Mouse (Mus musculus) forebrain, embryonic 15.5 days (tissue): ENCODE results near the gene Dnhd1. TPM values are rescaled to one million over a fixed set of nuclear protein-coding genes. Genes with fewer than 3 reads are reported as not detected.

Experiments used
- ATAC-seq: fragments of 200-750 bp; cut with Nextera tagmentation; replicated peaks from 2 replicates; pipeline ENCODE4 v1.8.0; 2017; ENCODE audit warnings: mild to moderate bottlenecking, moderate TSS enrichment, moderate library complexity
- H3K27ac ChIP-seq: fragments of 300-500 bp; sonication (generic); replicated peaks from 2 replicates; pipeline ENCODE4 v1.5.1; 2015; ENCODE audit warnings: mild to moderate bottlenecking, inconsistent platforms
- H3K27me3 ChIP-seq: fragments of 300-500 bp; sonication (generic); 2 replicates; pipeline ENCODE4 v1.6.1; 2015; ENCODE audit warnings: inconsistent platforms
- H3K36me3 ChIP-seq: fragments of 300-500 bp; sonication (generic); 2 replicates; pipeline ENCODE4 v1.6.1; 2015; ENCODE audit warnings: mild to moderate bottlenecking, inconsistent platforms
- H3K4me1 ChIP-seq: fragments of 300-500 bp; sonication (generic); 2 replicates; pipeline ENCODE4 v1.6.1; 2015; ENCODE audit warnings: inconsistent platforms
- H3K4me2 ChIP-seq: fragments of 300-500 bp; sonication (generic); replicated peaks from 2 replicates; pipeline ENCODE4 v1.6.1; 2015; ENCODE audit warnings: mild to moderate bottlenecking, inconsistent platforms
- H3K4me3 ChIP-seq: fragments of 300-500 bp; sonication (generic); 2 replicates; pipeline ENCODE4 v1.5.1; 2015; ENCODE audit warnings: mild to moderate bottlenecking, inconsistent platforms
- H3K9ac ChIP-seq: fragments of 300-500 bp; sonication (generic); replicated peaks from 2 replicates; pipeline ENCODE4 v1.6.1; 2015; ENCODE audit warnings: mild to moderate bottlenecking, inconsistent platforms
- H3K9me3 ChIP-seq: fragments of 300-500 bp; sonication (generic); 2 replicates; pipeline ENCODE4 v1.6.1; 2016; ENCODE audit warnings: inconsistent platforms
- WGBS: fragments of 180-500 bp; shearing (Covaris S2); methylation state at CpG from one replicate; pipeline ENCODE4 v1.1.7; 2015; ENCODE audit warnings: mixed read lengths; 5-methylcytosine and 5-hydroxymethylcytosine counted together
- polyA plus RNA-seq: library from polyadenylated mRNA; unstranded; fragments of >200 nt; fragmentation: Nextera tagmentation; extraction: Ambion mirVana; gene quantifications from 2 replicates; pipeline ENCODE4 v1.2.1, GENCODE M21; 2015

The Dnhd1 gene
- polyA plus RNA-seq, 1 experiment from 2014 or later, result 0.42 TPM

DNA sequence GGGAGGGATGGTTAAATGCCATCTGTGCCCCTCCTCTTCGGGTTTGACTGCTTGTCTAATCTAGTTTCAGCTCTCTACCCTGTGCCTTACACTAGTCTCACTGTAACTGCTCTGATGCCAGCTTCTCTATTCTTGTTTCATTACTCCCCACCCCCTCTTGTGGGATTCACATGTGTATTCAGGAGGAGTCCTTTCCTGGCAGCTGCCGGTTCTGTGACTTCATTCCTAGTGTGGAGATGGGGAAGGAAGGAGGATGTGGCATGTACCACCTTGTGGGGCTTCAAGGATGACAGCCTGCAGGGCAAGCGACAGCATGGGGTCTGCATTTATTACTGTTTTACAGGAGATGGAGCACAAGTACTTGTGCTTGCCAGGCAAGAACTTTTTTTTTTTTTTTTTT, 8.7 kb upstream of the Dnhd1 start:
- H3K4me2 ChIP-seq, result no peak overlapping the region
- H3K9ac ChIP-seq, result no peak overlapping the region; the same call in 1 of the 2 replicates
- no peak overlapping the region for H3K27ac ChIP-seq
- H3K9me3 ChIP-seq, result no peaks in the 10 kb centered on the region
- peak overlapping the region; percentile 55; the same call in 1 of the 2 replicates for H3K4me3 ChIP-seq
- H3K36me3 ChIP-seq, result peaks cover 19% of the 10 kb centered on the region
- peaks cover 24% of the 10 kb centered on the region for H3K4me1 ChIP-seq
- no peaks in the 10 kb centered on the region for H3K27me3 ChIP-seq
- ATAC-seq, result no peak
- WGBS, result 86% methylated on average over 3 of the region's 3 CpGs

DNA sequence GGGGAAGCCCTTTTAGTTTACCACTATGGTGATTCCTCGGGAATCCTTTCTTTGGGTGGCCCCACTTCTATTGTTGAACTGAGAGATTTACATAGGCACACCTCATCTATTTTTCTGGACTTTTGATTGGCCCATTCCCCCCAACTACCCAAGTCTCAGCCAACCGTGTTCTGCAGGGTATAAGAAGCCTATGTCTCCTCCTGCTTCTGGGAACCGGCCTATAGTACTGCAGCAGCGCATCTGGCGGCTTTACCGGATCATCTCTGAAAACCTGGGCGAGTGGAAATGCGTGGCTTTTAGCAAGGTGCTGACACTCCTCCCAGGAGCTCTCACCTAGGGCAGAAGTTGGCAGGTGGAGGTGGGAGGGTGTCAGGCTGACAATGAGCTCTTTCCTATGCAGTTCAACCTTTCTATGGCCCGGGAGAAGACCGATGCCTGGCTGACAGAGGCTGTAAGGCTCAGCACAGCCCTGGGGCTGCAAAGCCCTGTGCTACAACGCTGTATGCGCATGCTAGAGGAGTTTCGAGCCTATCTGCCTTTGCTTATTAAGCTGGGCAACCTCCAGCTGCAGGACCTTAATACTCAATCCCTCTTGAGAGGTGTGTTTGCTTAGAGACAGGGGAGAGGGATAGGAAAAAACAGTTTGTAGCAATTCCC, 35.0 kb downstream of the Dnhd1 start:
- no peak for ATAC-seq
- H3K4me2 ChIP-seq, result no peak overlapping the region
- WGBS, result 8% methylated on average over 13 of the region's 13 CpGs

DNA sequence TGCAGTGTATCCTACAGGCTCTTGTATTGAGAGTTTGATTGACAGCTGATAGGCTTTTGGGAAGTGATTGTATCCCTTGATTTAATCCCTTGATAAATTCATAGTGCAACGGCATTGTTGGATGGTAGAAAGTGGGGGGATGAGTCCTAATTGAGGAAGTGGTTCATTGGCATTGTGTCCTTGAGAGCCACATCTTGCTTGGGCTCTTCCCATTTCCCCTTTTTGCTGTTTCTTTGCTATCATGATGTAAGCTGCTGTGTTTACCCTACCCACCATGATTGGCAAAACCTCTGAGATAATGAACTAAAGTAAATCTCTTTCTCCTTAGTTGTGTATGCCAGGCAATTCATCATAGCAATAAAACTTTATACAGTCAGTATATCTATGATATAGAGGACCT, 40.2 kb downstream of the Dnhd1 start:
- 68% methylated on average over 1 of the region's 1 CpGs for WGBS
- Histone ChIP-seq H3K27ac (no peak overlapping the region), H3K4me2 (no peak overlapping the region), H3K27me3 (no peaks in the 10 kb centered on the region), H3K9ac (no peak overlapping the region), H3K4me3 (no peak overlapping the region), H3K36me3 (no peaks in the 10 kb centered on the region), H3K4me1 (no peaks in the 10 kb centered on the region), H3K9me3 (no peaks in the 10 kb centered on the region)
- ATAC-seq, result no peak

More for the DNA sequence above, 35.0 kb downstream of the Dnhd1 start:
- H3K4me3 ChIP-seq, result no peak overlapping the region
- H3K27me3 ChIP-seq, result no peaks in the 10 kb centered on the region
- no peaks in the 10 kb centered on the region for H3K4me1 ChIP-seq
- no peaks in the 10 kb centered on the region for H3K9me3 ChIP-seq
- no peak overlapping the region for H3K9ac ChIP-seq
- no peak overlapping the region for H3K27ac ChIP-seq
- H3K36me3 ChIP-seq, result no peaks in the 10 kb centered on the region

DNA sequence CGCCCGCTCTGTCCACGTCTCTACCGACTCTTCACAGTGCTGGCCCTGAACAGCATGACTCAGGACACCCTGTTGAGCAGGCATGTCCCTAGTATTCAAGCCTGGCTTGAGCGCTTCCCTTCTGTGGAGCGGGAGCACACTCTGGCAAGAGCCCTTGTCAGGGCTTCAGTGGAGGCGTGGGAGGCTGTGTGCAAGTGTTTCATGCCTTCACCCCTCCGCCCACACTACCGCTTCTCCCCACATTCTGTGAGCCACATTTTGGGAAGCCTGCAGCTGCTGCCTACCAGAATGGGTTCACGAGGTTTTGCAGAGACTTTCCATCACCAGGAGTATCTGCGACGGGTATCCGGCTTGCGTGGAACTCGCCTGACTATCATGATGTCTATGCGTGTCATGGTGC, 52.6 kb downstream of the Dnhd1 start:
- H3K9ac ChIP-seq, result no peak overlapping the region
- no peak overlapping the region for H3K4me3 ChIP-seq
- H3K27me3 ChIP-seq, result no peaks in the 10 kb centered on the region
- H3K9me3 ChIP-seq, result no peaks in the 10 kb centered on the region
- no peak overlapping the region for H3K27ac ChIP-seq
- H3K4me1 ChIP-seq, result no peaks in the 10 kb centered on the region
- WGBS, result 84% methylated on average over 16 of the region's 16 CpGs
- no peaks in the 10 kb centered on the region for H3K36me3 ChIP-seq
- H3K4me2 ChIP-seq, result no peak overlapping the region
- ATAC-seq, result no peak

DNA sequence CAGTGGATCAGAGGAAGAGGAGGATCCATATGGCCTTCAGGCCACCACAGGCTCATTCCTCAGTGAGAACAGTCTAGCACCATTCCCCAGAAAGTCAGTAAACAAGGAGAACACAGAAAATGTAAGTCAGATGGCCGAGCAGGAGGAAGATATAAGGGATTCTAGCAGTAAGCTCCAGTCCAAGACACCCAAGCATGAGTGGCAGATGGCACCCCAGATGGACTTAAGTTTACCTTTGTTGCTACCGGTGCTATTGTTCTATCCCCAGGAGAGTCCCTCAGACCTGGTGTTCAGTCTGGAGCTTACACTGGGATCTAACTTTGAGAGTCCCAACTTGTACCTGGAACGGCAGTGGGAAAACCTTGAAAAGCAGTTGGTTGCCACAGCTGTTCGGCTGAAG, 53.2 kb downstream of the Dnhd1 start:
- no peaks in the 10 kb centered on the region for H3K27me3 ChIP-seq
- no peak overlapping the region for H3K9ac ChIP-seq
- no peak overlapping the region for H3K4me2 ChIP-seq
- 85% methylated on average over 4 of the region's 4 CpGs for WGBS
- H3K9me3 ChIP-seq, result no peaks in the 10 kb centered on the region
- H3K4me1 ChIP-seq, result no peaks in the 10 kb centered on the region
- ATAC-seq, result no peak
- H3K36me3 ChIP-seq, result no peaks in the 10 kb centered on the region
- H3K27ac ChIP-seq, result no peak overlapping the region
- H3K4me3 ChIP-seq, result no peak overlapping the region

DNA sequence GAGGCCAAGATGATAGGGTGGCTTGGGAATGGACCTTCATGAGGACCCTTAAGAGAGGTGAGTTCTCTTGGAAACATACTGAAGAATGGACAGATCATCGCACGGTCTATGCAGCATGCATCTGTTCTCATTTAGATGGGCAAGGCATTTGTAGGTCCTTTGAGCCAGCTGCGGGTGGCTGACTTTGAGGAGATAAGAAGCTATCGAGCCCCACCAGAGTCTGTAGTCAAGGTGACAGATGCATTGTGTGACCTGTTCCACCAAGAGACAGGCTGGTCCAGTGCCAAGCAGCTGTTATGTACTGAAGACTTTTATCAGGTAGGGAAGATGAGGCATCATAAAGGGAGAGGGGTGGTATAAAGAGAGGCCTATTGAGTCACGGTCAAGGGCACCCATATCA, 58.1 kb downstream of the Dnhd1 start:
- Histone ChIP-seq H3K4me2 (no peak overlapping the region), H3K4me3 (no peak overlapping the region), H3K36me3 (no peaks in the 10 kb centered on the region), H3K9me3 (no peaks in the 10 kb centered on the region), H3K9ac (no peak overlapping the region), H3K4me1 (no peaks in the 10 kb centered on the region), H3K27ac (no peak overlapping the region), H3K27me3 (no peaks in the 10 kb centered on the region)
- no peak for ATAC-seq
- 94% methylated on average over 5 of the region's 5 CpGs for WGBS

DNA sequence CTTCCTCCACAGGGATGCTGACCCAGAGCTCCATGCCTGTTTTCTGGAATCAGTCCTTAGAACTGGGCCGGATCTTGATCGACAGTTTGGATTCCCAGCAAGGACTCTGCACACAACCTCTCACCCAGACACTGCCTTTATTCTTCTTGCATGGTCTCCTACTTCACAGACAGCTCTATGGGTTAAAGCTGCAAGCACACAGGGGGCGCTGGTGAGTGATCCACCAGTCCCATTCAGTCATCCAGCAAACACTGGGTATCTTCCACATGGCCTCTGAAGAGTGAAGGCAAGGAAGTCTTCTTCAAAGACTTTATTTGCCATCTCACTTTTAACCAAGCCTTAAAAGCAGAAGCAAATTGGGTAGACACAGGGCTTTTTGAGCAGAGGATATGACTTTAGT, 64.7 kb downstream of the Dnhd1 start:
- H3K4me1 ChIP-seq, result no peaks in the 10 kb centered on the region
- no peaks in the 10 kb centered on the region for H3K36me3 ChIP-seq
- H3K4me3 ChIP-seq, result no peak overlapping the region
- 55% methylated on average over 3 of the region's 3 CpGs for WGBS
- no peaks in the 10 kb centered on the region for H3K9me3 ChIP-seq
- no peaks in the 10 kb centered on the region for H3K27me3 ChIP-seq
- H3K9ac ChIP-seq, result no peak overlapping the region
- H3K27ac ChIP-seq, result no peak overlapping the region
- no peak overlapping the region for H3K4me2 ChIP-seq
- no peak for ATAC-seq

DNA sequence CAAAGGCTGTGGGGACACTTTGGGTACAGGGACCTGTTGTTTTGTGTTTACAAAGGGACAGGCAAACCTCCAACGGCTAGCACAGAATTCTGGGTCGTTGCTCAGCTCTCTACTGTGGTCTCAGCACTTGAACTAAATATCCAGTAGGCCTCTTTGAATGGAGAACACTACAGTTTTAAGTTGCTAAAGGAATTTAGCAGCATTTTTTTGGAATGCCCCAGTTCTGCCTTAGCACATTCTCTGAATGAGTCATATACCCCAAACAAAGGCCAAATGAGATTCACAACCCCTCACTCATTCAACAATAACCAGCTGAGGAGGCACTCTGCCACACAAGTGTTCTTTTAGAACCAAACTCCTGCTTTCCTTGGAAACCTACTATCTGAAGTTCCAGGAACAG, 71.3 kb downstream of the Dnhd1 start:
- Histone ChIP-seq H3K27ac (no peak overlapping the region), H3K9ac (no peak overlapping the region), H3K4me1 (0 out of 2 replicates have a peak, but pooled peaks cover 3% of the 10 kb centered on the region), H3K9me3 (no peaks in the 10 kb centered on the region), H3K4me3 (no peak overlapping the region), H3K4me2 (no peak overlapping the region), H3K36me3 (no peaks in the 10 kb centered on the region), H3K27me3 (no peaks in the 10 kb centered on the region)
- no peak for ATAC-seq
- 75% methylated on average over 2 of the region's 2 CpGs for WGBS

DNA sequence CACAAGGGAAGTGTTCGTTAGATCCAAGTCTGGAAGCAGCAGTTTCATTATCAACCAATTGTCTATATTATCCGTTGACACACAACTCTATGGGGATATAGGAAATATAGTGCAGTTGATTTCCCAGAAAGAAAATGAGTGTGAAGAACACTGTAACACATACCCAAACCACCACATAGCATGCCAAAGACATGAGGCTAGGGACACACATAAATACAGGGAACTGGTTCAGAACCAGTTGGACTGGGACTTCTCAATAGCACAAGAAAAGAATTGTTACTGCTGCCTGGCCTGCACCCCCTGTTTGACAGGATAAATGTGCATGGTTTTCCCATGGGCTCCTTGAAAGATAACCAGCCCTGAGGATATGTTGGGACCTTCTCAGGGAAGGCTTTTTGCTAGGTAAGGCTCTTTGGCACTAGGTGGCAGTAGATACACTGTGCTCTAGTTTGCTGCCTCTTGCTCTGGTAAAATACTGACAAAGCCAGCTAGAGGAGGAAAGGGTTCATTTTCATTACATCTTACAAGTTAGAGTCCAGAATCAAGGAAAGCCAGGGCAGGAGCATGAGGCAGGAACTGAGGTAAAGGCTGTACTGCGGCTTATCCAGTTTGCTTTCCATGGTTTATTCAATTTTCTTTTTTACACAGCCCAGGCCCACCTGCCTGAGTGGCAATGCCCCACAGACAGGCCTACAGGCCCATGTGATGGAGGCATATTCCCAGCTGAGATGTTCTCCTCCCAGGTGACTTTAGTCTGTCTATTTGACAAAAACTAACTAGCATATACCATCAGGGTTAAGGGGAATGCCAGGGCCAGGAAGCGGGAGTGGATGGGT, 75.7 kb downstream of the Dnhd1 start:
- Histone ChIP-seq H3K4me3 (no peak overlapping the region), H3K9me3 (no peaks in the 10 kb centered on the region), H3K27ac (peak overlapping the region; percentile 37; the same call in 1 of the 2 replicates), H3K27me3 (no peaks in the 10 kb centered on the region), H3K4me1 (peaks cover 18% of the 10 kb centered on the region), H3K4me2 (no peak overlapping the region), H3K36me3 (peaks cover under 1% of the 10 kb centered on the region; the same call in 1 of the 2 replicates), H3K9ac (peak overlapping the region; percentile 24; the same call in 1 of the 2 replicates)
- WGBS, result 83% methylated on average over 4 of the region's 4 CpGs
- ATAC-seq, result peak; percentile 85

DNA sequence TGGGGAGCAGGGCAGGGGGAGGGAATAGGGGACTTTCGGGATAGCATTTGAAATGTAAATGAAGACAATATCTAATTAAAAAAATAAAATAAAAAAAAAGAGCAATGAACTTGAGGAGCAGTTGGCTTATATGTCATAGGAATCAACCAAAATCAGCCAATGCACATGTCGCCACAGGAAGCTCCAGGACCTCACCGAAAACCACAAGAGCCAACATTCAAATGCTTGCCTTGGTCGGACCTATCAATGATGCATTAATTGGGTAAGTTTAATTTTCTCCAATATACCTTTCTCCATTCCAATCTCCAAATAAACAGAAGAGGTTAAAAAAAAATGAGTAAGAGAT, 76.3 kb downstream of the Dnhd1 start:
- H3K27ac ChIP-seq, result no peak overlapping the region
- WGBS, result 94% methylated on average over 4 of the region's 4 CpGs
- no peak for ATAC-seq

DNA sequence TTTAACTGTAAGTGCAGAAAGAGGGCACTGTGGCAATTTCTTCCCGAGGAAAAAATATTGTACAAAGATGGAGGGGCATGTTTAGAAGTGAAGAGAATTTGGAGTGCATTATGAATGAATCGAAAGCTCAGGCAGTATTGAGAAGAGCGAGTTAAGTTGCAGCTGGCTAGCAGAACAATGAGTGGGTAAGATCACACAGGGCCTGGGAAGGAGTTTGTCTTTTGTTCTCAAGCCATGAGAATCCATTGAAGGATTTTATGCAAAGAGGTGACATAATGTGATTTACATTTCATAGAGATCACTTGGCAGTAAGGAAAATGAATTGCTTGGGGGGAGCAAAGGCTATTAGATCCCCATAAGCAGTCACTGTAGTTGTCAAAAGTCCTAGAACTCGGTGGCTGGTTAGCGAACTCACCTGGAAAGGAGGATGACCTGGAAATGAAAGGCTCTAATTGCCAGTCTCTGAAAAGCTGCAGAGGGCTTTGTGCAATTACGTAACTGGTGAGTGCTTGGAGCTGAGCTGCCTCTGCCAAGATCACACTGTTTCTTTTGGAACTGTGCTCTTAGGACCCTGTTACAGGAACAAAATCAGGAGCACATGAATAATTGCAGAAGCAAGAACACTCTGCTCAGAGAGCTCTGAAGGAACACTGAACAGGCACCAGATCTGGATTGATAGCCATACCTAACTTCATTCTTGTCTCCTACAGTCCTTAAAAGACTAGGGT, 78.2 kb downstream of the Dnhd1 start:
- H3K4me1 ChIP-seq, result peaks cover 18% of the 10 kb centered on the region
- peaks cover 24% of the 10 kb centered on the region for H3K36me3 ChIP-seq
- H3K4me2 ChIP-seq, result no peak overlapping the region
- peak; percentile 67; the same call in 1 of the 2 replicates for ATAC-seq
- WGBS, result 20% methylated on average over 6 of the region's 6 CpGs
- peak overlapping the region; percentile 78 for H3K27ac ChIP-seq
- H3K9ac ChIP-seq, result 0 out of 2 replicates have a peak overlapping the region, but pooled peaks have one; percentile 2
- no peak overlapping the region for H3K4me3 ChIP-seq
- H3K9me3 ChIP-seq, result no peaks in the 10 kb centered on the region
- no peaks in the 10 kb centered on the region for H3K27me3 ChIP-seq

More for the DNA sequence above, 76.3 kb downstream of the Dnhd1 start:
- no peak overlapping the region for H3K4me3 ChIP-seq
- H3K4me1 ChIP-seq, result peaks cover 18% of the 10 kb centered on the region
- 0 out of 2 replicates have a peak overlapping the region, but pooled peaks have one; percentile 24 for H3K9ac ChIP-seq
- H3K27me3 ChIP-seq, result no peaks in the 10 kb centered on the region
- H3K4me2 ChIP-seq, result no peak overlapping the region
- H3K9me3 ChIP-seq, result no peaks in the 10 kb centered on the region
- peaks cover 6% of the 10 kb centered on the region; the same call in 1 of the 2 replicates for H3K36me3 ChIP-seq

DNA sequence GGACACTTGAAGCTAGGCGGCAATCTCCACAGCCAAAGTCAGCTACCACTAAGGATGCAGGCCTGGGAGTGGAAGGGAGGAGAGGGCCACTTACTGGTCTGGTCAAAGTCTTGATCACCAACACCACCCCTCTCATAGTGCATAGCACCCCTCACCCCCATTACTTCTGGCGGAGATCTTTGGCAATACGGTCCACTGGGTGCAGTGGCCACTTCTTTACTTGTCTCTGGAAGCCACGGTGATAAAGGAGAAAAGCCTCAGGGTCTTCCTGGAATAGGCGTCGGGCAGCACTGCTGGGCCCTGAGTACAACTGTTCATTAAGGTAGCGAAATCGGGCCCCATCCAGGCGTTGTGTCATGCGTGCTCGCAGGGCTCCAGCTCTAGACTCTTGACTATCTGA, 83.2 kb downstream of the Dnhd1 start:
- no peak for ATAC-seq
- Histone ChIP-seq H3K9ac (no peak overlapping the region), H3K4me3 (no peak overlapping the region), H3K9me3 (no peaks in the 10 kb centered on the region), H3K36me3 (peaks cover 29% of the 10 kb centered on the region), H3K4me1 (peaks cover 40% of the 10 kb centered on the region), H3K27ac (no peak overlapping the region), H3K4me2 (no peak overlapping the region), H3K27me3 (no peaks in the 10 kb centered on the region)
- WGBS, result 98% methylated on average over 11 of the region's 11 CpGs
